Mouse (Mus musculus): ENCODE measurements at regions not wholly inside any gene's neighbourhood (a gene's known extent, or its start where the extent isn't known, plus 50 kb on each side); places are given as distances from the start of the nearest gene placed in this dataset.

GRCm38 (mm10) chr16:62469286-62469685 is 317.3 kb downstream of the Nsun3 start:
- H3K4me2 ChIP-seq: no peak overlapping the region
- H3K9ac ChIP-seq: no peak overlapping the region
- no peaks in the 10 kb centered on the region for H3K27me3 ChIP-seq
- H3K36me3 ChIP-seq: no peaks in the 10 kb centered on the region
- H3K9me3 ChIP-seq: no peaks in the 10 kb centered on the region
- WGBS: 23% methylated on average over 3 of the region's 3 CpGs
- no peak for ATAC-seq (ENCODE audit: insufficient number of reproducible peaks, low FRiP score, low TSS enrichment, low read depth)
- H3K27ac ChIP-seq: no peak overlapping the region
- H3K4me3 ChIP-seq: no peak overlapping the region
- peaks cover 3% of the 10 kb centered on the region; the same call in 1 of the 2 replicates for H3K4me1 ChIP-seq

DNA sequence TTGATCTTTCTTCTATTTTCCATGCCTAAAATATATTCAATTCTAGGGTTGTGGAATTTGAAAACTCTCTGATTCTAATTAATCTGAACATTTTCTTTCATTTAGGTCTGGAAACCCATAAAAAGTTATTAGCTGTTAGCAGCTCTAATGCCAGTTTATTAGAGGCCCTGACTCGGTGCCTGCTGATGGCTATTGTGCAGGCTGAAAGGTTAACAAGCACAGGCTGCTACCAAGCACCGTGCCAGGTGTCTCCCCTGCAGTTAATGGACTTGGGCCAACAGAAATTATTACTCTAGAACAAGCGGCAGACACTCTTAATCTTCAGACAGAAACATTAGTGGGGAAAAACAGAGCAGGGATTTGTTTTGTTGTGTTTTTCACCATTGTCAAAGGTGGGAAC is 317.8 kb downstream of the Nsun3 start:
- no peak for ATAC-seq (ENCODE audit: insufficient number of reproducible peaks, low FRiP score, low TSS enrichment, low read depth)
- H3K27me3 ChIP-seq: no peaks in the 10 kb centered on the region
- no peak overlapping the region for H3K9ac ChIP-seq
- WGBS: 15% methylated on average over 3 of the region's 3 CpGs
- no peak overlapping the region for H3K4me3 ChIP-seq
- H3K36me3 ChIP-seq: no peaks in the 10 kb centered on the region
- no peak overlapping the region for H3K4me2 ChIP-seq
- H3K9me3 ChIP-seq: no peaks in the 10 kb centered on the region
- H3K27ac ChIP-seq: no peak overlapping the region
- H3K4me1 ChIP-seq: peaks cover 3% of the 10 kb centered on the region; the same call in 1 of the 2 replicates

DNA sequence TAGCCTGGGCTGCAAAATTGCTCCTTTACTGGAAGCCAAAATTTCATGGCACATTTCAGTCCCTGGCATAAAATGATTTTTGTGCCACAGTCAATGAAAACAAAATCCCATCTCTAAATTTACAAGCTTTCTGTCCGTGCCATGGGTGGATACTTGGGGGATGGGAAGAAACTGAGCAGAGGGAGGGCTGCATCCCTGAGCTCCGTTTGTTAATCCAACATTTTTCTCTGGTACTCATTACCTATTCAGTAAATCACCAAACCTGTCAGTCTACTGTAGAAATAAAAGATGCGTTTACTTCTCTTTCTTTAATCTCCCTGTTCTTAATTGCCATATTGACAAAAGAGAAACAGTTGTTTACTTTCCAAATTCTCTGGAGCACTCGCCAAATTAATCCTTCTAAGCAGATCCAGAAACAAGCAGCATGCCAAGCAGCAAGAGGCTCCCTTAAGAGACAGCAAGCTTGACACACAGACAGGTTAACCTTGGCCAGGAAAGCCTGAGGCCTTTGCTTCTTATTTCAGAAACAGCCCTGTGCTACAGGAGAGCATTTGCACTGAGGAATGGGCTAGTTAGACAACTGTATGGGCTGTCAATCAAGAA is 326.6 kb downstream of the Nsun3 start:
- Histone ChIP-seq H3K4me3 (no peak overlapping the region), H3K4me1 (no peaks in the 10 kb centered on the region), H3K27me3 (no peaks in the 10 kb centered on the region), H3K9me3 (no peaks in the 10 kb centered on the region), H3K9ac (no peak overlapping the region), H3K36me3 (no peaks in the 10 kb centered on the region), H3K27ac (no peak overlapping the region), H3K4me2 (no peak overlapping the region)
- no peak for ATAC-seq (ENCODE audit: insufficient number of reproducible peaks, low FRiP score, low TSS enrichment, low read depth)
- 17% methylated on average over 4 of the region's 4 CpGs for WGBS

- Histone ChIP-seq H3K27ac (no peak overlapping the region), H3K27me3 (no peaks in the 10 kb centered on the region), H3K4me1 (no peaks in the 10 kb centered on the region), H3K9me3 (no peaks in the 10 kb centered on the region), H3K9ac (no peak overlapping the region), H3K4me3 (no peak overlapping the region), H3K36me3 (no peaks in the 10 kb centered on the region), H3K4me2 (no peak overlapping the region)
- 83% methylated on average over 3 of the region's 3 CpGs for WGBS
- ATAC-seq (ENCODE audit: insufficient number of reproducible peaks, low FRiP score, low TSS enrichment, low read depth): no peak
Observed at GRCm38 (mm10) chr16:62449735-62450134, 336.9 kb downstream of the Nsun3 start.

- Histone ChIP-seq H3K36me3 (no peaks in the 10 kb centered on the region), H3K4me3 (no peak overlapping the region), H3K27ac (no peak overlapping the region), H3K4me1 (no peaks in the 10 kb centered on the region), H3K9me3 (no peaks in the 10 kb centered on the region), H3K9ac (no peak overlapping the region), H3K27me3 (no peaks in the 10 kb centered on the region), H3K4me2 (no peak overlapping the region)
- no peak for ATAC-seq (ENCODE audit: insufficient number of reproducible peaks, low FRiP score, low TSS enrichment, low read depth)
- 73% methylated on average over 3 of the region's 3 CpGs for WGBS
Observed at GRCm38 (mm10) chr16:62447380-62447779, 339.2 kb downstream of the Nsun3 start.

GRCm38 (mm10) chr16:62441197-62441596 is 345.4 kb downstream of the Nsun3 start:
- no peaks in the 10 kb centered on the region for H3K27me3 ChIP-seq
- H3K36me3 ChIP-seq: no peaks in the 10 kb centered on the region
- no peak overlapping the region for H3K27ac ChIP-seq
- H3K4me3 ChIP-seq: no peak overlapping the region
- H3K9me3 ChIP-seq: no peaks in the 10 kb centered on the region
- H3K4me2 ChIP-seq: no peak overlapping the region
- no peaks in the 10 kb centered on the region for H3K4me1 ChIP-seq
- H3K9ac ChIP-seq: no peak overlapping the region
- 75% methylated on average over 4 of the region's 4 CpGs for WGBS
- no peak for ATAC-seq (ENCODE audit: insufficient number of reproducible peaks, low FRiP score, low TSS enrichment, low read depth)

DNA sequence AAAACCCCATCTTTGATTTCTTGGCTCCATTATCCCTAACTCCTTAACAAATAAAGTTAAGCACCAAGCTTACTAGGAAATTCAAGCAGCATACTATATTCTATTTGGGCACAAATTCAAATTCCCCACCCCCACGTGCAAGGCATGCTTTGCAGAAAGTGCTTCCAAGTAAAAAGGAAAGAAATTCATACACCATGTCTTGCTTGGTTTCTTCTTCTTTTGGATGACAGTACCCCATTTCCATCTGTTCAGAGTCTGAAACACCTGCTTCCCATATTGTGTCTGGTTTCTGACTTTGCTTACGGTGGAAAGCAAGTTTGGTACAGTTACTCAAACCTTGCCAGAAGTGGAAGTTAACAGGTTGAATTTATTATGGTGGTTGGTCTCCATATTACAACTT is 353.5 kb downstream of the Nsun3 start:
- no peak overlapping the region for H3K4me2 ChIP-seq
- no peak overlapping the region for H3K27ac ChIP-seq
- no peak overlapping the region for H3K9ac ChIP-seq
- no peaks in the 10 kb centered on the region for H3K9me3 ChIP-seq
- no peak overlapping the region for H3K4me3 ChIP-seq
- no peaks in the 10 kb centered on the region for H3K36me3 ChIP-seq
- H3K4me1 ChIP-seq: no peaks in the 10 kb centered on the region
- ATAC-seq (ENCODE audit: insufficient number of reproducible peaks, low FRiP score, low TSS enrichment, low read depth): no peak
- no peaks in the 10 kb centered on the region for H3K27me3 ChIP-seq
- 38% methylated on average over 2 of the region's 2 CpGs for WGBS

DNA sequence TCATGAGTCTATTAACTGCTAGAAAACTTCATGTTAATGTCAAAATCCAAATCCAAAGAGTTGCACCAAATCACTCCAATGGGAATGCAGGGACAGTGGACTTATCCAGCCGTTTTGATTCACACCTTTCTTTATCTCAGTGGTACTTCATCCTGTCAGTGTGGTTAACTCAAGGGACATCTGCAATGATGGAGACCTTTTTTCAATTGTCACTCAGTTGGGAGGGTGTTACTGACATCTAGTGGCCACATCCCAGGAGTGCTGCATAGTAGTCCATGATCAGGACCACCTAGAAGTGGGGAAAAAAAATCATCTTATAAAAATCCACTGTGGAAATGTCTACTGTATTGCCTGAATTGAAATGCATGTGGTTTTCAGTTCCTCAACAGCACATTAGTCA is 372.1 kb downstream of the Nsun3 start:
- H3K4me3 ChIP-seq: no peak overlapping the region
- no peak for ATAC-seq (ENCODE audit: insufficient number of reproducible peaks, low FRiP score, low TSS enrichment, low read depth)
- no peak overlapping the region for H3K4me2 ChIP-seq
- no peaks in the 10 kb centered on the region for H3K9me3 ChIP-seq
- no peaks in the 10 kb centered on the region for H3K4me1 ChIP-seq
- 17% methylated on average over 1 of the region's 1 CpGs for WGBS
- no peak overlapping the region for H3K27ac ChIP-seq
- no peaks in the 10 kb centered on the region for H3K36me3 ChIP-seq
- H3K9ac ChIP-seq: no peak overlapping the region
- no peaks in the 10 kb centered on the region for H3K27me3 ChIP-seq

GRCm38 (mm10) chr16:62407526-62408165 is 379.0 kb downstream of the Nsun3 start:
- no peak for ATAC-seq (ENCODE audit: insufficient number of reproducible peaks, low FRiP score, low TSS enrichment, low read depth)
- H3K9ac ChIP-seq: no peak overlapping the region
- no peak overlapping the region for H3K4me3 ChIP-seq
- no peak overlapping the region for H3K27ac ChIP-seq
- WGBS: 54% methylated on average over 3 of the region's 3 CpGs
- H3K27me3 ChIP-seq: no peaks in the 10 kb centered on the region
- H3K9me3 ChIP-seq: no peaks in the 10 kb centered on the region
- no peaks in the 10 kb centered on the region for H3K4me1 ChIP-seq
- H3K36me3 ChIP-seq: no peaks in the 10 kb centered on the region
- H3K4me2 ChIP-seq: no peak overlapping the region

- H3K27me3 ChIP-seq: no peaks in the 10 kb centered on the region
- H3K27ac ChIP-seq: no peak overlapping the region
- no peak overlapping the region for H3K4me3 ChIP-seq
- WGBS: 75% methylated on average over 2 of the region's 2 CpGs
- H3K9ac ChIP-seq: no peak overlapping the region
- H3K9me3 ChIP-seq: no peaks in the 10 kb centered on the region
- no peak overlapping the region for H3K4me2 ChIP-seq
- no peaks in the 10 kb centered on the region for H3K36me3 ChIP-seq
- no peaks in the 10 kb centered on the region for H3K4me1 ChIP-seq
- no peak for ATAC-seq (ENCODE audit: insufficient number of reproducible peaks, low FRiP score, low TSS enrichment, low read depth)
Observed at GRCm38 (mm10) chr16:62406458-62406857, 380.2 kb downstream of the Nsun3 start.

GRCm38 (mm10) chr16:62357279-62357678 is 429.3 kb downstream of the Nsun3 start:
- H3K9me3 ChIP-seq: no peaks in the 10 kb centered on the region
- H3K27ac ChIP-seq: no peak overlapping the region
- no peaks in the 10 kb centered on the region for H3K36me3 ChIP-seq
- no peaks in the 10 kb centered on the region for H3K27me3 ChIP-seq
- no peak overlapping the region for H3K4me3 ChIP-seq
- H3K9ac ChIP-seq: no peak overlapping the region
- no peak for ATAC-seq (ENCODE audit: insufficient number of reproducible peaks, low FRiP score, low TSS enrichment, low read depth)
- no peaks in the 10 kb centered on the region for H3K4me1 ChIP-seq
- no peak overlapping the region for H3K4me2 ChIP-seq

GRCm38 (mm10) chr16:62356349-62356748 is 430.3 kb downstream of the Nsun3 start:
- no peak overlapping the region for H3K4me3 ChIP-seq
- H3K27me3 ChIP-seq: no peaks in the 10 kb centered on the region
- H3K9me3 ChIP-seq: no peaks in the 10 kb centered on the region
- 79% methylated on average over 3 of the region's 3 CpGs for WGBS
- H3K4me2 ChIP-seq: no peak overlapping the region
- H3K4me1 ChIP-seq: no peaks in the 10 kb centered on the region
- H3K36me3 ChIP-seq: no peaks in the 10 kb centered on the region
- ATAC-seq (ENCODE audit: insufficient number of reproducible peaks, low FRiP score, low TSS enrichment, low read depth): no peak
- H3K27ac ChIP-seq: no peak overlapping the region
- H3K9ac ChIP-seq: no peak overlapping the region

GRCm38 (mm10) chr16:62355830-62356270 is 430.8 kb downstream of the Nsun3 start:
- Histone ChIP-seq H3K4me2 (no peak overlapping the region), H3K4me3 (no peak overlapping the region), H3K27me3 (no peaks in the 10 kb centered on the region), H3K36me3 (no peaks in the 10 kb centered on the region), H3K9ac (no peak overlapping the region), H3K4me1 (no peaks in the 10 kb centered on the region), H3K9me3 (no peaks in the 10 kb centered on the region), H3K27ac (no peak overlapping the region)
- WGBS: 65% methylated on average over 8 of the region's 8 CpGs
- ATAC-seq (ENCODE audit: insufficient number of reproducible peaks, low FRiP score, low TSS enrichment, low read depth): no peak
